Mouse (Mus musculus) induced T-regulatory cell, adult 2 months (primary cell): ENCODE data around the gene Pdgfra.

Experiments
- DNase-seq: peaks from one replicate; pipeline ENCODE4 v3.0.0-alpha.2; 2012; ENCODE audit warnings: low read depth

Pdgfra gene

DNA sequence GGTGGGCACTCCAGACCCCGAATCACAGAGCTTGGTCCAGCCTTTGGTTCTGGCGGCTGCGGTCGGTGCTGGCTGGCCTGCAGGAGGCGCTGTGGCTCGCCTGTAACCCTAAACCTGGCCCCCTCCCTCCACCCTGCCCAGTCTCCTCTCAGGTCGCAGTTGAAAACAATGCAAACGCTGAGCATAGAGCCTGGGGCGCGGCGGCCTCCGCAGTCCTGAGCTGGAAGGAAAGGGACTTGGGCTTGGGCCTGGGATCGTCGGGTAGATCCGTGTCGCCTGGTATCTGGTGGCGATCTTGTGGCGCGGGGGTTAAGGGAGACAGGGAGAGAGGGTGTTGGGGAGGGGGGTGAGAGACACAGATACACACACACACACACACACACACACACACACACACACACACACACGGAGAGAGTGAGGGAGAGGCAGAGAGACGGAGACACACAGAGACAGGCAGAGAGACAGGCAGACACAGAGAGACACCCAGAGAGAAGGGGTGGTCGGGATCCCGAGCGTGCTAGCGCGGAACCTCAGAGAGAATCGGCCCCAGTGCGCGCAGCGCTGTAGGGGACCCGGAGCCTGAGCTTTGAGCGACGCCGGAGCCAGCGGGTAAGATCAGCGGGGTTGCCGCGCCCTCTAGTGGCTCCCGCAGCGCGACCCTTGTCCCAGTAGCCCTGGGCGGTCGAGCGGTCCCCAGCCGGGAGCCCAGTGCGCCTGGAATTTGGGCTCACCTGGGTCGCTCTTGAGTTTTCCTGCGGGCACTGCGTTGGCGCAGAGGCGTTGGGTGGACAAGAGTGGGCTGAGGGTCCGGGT, 3.9 kb downstream of the Pdgfra start:
- peak; percentile 70 for DNase-seq

- DNase-seq, result no peak
Measured at GRCm38 (mm10) chr5:75156554-75157036, 4.5 kb downstream of the Pdgfra start.

- peak; percentile 79 for DNase-seq
Measured at GRCm38 (mm10) chr5:75157038-75157437, 4.9 kb downstream of the Pdgfra start.

- DNase-seq, result no peak
Measured at GRCm38 (mm10) chr5:75160530-75161170, 8.6 kb downstream of the Pdgfra start.

DNA sequence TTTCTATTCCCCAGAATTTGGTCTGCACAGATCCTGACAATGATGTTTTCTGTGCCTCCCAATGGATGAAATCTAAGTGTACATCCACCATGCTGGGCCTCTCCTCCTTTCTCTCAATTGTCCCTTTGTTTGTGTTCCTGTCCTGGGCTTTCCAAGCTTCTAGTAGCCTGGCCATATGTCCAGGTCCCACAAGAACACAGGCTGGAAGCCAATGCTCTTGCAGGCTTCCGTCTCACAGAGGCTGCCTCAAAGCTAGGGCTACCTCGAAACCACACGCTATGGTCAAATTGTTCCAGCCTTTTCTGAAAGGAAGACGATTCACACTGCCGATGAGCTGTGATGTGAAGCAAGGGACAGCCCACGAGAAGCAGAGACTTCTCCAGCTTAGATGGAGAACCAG, 9.5 kb downstream of the Pdgfra start:
- DNase-seq, result no peak

- no peak for DNase-seq
Measured at GRCm38 (mm10) chr5:75163289-75163951, 11.3 kb downstream of the Pdgfra start.

- DNase-seq, result peak; percentile 27
Measured at GRCm38 (mm10) chr5:75164688-75165087, 12.6 kb downstream of the Pdgfra start.

- no peak for DNase-seq
Measured at GRCm38 (mm10) chr5:75169837-75170236, 17.7 kb downstream of the Pdgfra start.

DNA sequence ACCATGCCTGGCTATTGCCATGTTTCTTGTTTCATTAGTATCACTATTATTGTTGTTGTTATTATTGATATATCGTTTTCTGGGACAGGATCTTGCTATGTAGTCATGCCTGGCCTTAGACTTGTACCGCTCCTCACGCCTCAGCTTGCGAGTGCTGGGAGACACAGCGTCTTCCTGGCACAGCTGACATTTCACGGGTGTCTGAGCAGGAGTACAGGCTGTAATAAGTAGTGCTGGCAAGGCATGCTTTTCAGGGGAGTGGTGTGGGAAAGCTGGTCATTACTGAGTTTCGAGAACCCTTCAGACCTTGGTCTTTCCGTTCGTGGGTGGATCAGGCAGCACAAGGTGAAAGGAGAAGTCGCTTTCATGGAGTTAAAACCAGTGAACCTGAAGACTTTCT, 19.8 kb downstream of the Pdgfra start:
- DNase-seq, result no peak

- DNase-seq, result no peak
Measured at GRCm38 (mm10) chr5:75179249-75179648, 27.2 kb downstream of the Pdgfra start.

- no peak for DNase-seq
Measured at GRCm38 (mm10) chr5:75179726-75180290, 27.7 kb downstream of the Pdgfra start.

DNA sequence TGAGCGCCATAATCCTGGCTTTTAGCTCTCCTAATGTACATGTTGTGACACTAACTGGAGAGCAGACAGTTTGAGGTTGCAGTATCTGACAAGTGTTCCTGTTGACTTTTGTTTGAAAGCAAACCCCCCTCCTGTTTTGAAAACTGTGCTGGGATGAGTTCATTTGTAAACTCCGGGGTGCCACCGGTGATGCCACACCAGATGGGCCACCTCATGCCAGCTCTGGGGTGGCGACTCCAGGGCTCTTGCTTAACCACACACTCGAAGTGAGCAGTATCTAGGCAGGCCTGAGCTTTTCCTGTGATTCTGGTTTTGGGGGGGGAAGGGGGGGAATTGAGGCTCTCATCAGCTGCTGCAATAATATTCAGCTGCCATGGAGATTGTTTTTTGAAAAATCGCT, 31.6 kb downstream of the Pdgfra start:
- DNase-seq, result no peak

GRCm38 (mm10) chr5:75184112-75184511, 32.0 kb downstream of the Pdgfra start:
- no peak for DNase-seq

GRCm38 (mm10) chr5:75184693-75185235, 32.7 kb downstream of the Pdgfra start:
- no peak for DNase-seq

DNA sequence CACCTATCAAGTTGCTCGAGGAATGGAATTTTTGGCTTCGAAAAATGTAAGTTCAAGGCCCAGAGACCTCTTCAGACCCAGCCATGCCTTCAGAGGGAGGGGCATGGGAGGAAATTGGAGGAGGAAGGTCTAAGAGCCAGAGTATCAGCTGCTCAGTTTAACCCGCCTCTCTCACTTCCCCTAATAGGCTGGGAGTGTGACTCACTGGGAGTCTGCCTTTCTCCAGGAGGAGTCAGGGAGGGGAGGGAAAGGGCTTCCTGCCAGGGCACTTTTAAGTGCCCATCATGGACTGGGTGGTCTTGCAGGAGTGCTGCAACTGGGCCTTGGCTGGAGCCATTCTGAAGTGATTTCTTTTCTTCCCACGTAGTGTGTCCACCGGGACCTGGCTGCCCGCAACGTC, 33.5 kb downstream of the Pdgfra start:
- no peak for DNase-seq

GRCm38 (mm10) chr5:75189319-75189987, 37.4 kb downstream of the Pdgfra start:
- DNase-seq, result no peak

DNA sequence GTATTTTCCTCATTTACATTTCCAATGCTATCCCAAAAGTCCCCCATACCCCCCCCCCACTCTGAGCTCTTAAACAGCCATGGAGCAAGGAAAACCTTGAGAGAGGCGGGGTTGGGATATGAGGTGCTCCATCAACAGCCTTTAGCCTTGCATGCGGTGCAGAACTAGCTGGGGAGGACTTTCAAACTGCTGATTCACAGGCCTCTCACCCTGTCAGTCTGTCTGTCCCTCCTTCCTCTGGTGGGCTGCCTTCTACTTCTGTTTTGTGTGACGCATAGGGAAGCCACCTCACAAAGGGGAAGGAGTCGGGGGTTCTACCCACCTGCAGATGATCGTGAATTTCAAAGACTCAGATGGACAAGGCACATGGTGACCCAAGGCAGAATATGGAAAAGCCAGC, 41.0 kb downstream of the Pdgfra start:
- DNase-seq, result no peak

GRCm38 (mm10) chr5:75198413-75198812, 46.3 kb downstream of the Pdgfra start:
- no peak for DNase-seq

DNA sequence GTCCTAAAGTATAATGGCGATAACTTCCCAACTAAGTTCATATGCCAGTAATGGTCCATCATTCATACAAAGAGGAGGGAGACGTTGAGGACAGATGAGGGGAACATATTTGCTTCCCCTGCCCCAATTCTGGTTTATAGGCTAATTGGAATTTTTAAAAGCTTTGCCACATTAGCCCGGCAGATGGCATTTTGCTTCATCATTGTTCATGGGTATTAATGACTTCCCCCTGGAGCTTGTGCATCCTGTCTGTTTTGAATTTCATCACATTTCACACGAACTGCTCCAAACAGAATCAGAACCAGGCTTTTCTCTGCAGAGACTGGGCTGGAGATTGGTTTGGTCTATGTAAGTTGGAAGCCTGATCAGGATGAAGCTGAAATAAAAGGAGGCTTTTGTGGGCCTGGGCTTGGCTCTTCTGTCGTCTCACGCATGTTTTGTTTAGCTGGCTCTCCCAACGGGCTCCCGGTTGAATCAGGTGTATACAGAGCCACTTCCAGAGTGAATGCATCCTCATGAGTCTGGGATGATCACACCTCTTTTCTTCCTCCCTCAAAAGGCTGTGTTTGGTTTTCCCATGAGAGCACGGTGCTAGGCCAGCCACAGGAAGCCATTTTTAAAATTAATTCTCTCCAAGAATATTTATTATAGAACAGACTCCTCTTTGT, 47.7 kb downstream of the Pdgfra start:
- no peak for DNase-seq

GRCm38 (mm10) chr5:75200366-75200724, 48.3 kb downstream of the Pdgfra start:
- DNase-seq, result no peak

GRCm38 (mm10) chr5:75207905-75208304, 55.8 kb downstream of the Pdgfra start:
- no peak for DNase-seq
